Mouse (Mus musculus) forebrain, embryonic 11.5 days (tissue): ENCODE data around the gene 1600014C23Rik. TPM values are rescaled to one million over a fixed set of nuclear protein-coding genes. Genes with fewer than 3 reads are reported as not detected.
A peak's percentile ranks its signal among the peaks of the same experiment; 100 is the strongest.

Experiments used
- ATAC-seq: fragments of 200-750 bp; cut with Nextera tagmentation; replicated peaks from 2 replicates; pipeline ENCODE4 v1.8.0; 2017; ENCODE audit warnings: moderate TSS enrichment; ENCODE audit not compliant: low FRiP score
- DNase-seq: peaks from one replicate; pipeline ENCODE4 v3.0.0-alpha.2; 2017; ENCODE audit warnings: low spot score
- H3K27ac ChIP-seq: fragments of 300-500 bp; sonication (generic); 2 replicates; pipeline ENCODE4 v1.5.1; 2014; ENCODE audit warnings: low read depth, low read length
- H3K27me3 ChIP-seq: fragments of 300-500 bp; sonication (generic); 2 replicates; pipeline ENCODE4 v1.6.1; 2014; ENCODE audit warnings: mild to moderate bottlenecking, low read length, mixed read lengths; ENCODE audit not compliant: control insufficient read depth, insufficient read depth
- H3K36me3 ChIP-seq: fragments of 300-500 bp; sonication (generic); 2 replicates; pipeline ENCODE4 v1.6.1; 2014; ENCODE audit warnings: mild to moderate bottlenecking, low read length, moderate library complexity, mixed read lengths; ENCODE audit not compliant: control insufficient read depth, insufficient read depth
- H3K4me1 ChIP-seq: fragments of 300-500 bp; sonication (generic); replicated peaks from 2 replicates; pipeline ENCODE4 v1.6.1; 2014; ENCODE audit warnings: low read length, mixed read lengths; ENCODE audit not compliant: control insufficient read depth, insufficient read depth
- H3K4me2 ChIP-seq: fragments of 300-500 bp; sonication (generic); 2 replicates; pipeline ENCODE4 v1.6.1; 2014; ENCODE audit warnings: low read depth, mild to moderate bottlenecking, low read length, moderate library complexity, mixed read lengths; ENCODE audit not compliant: severe bottlenecking
- H3K4me3 ChIP-seq: fragments of 300-500 bp; sonication (generic); 2 replicates; pipeline ENCODE4 v1.5.1; 2014; ENCODE audit warnings: low read depth, low read length
- H3K9ac ChIP-seq: fragments of 300-500 bp; sonication (generic); 2 replicates; pipeline ENCODE4 v1.6.1; 2014; ENCODE audit warnings: low read length
- H3K9me3 ChIP-seq: fragments of 300-500 bp; sonication (generic); 2 replicates; pipeline ENCODE4 v1.6.1; 2016; ENCODE audit warnings: low read length, mixed read lengths; ENCODE audit not compliant: control insufficient read depth
- WGBS: fragments of 180-500 bp; shearing (Covaris S2); extraction: QIAGEN DNeasy Blood & Tissue Kit; methylation state at CpG from one replicate; pipeline ENCODE4 v1.1.7; 2014; 5-methylcytosine and 5-hydroxymethylcytosine counted together
- polyA plus RNA-seq: library from polyadenylated mRNA; unstranded; fragments of >200 nt; fragmentation: Nextera tagmentation; extraction: Ambion mirVana; gene quantifications from 2 replicates; pipeline ENCODE4 v1.2.1, GENCODE M21; 2014

Gene 1600014C23Rik
- polyA plus RNA-seq, 1 experiment from 2014 or later, result 0.55 TPM

GRCm38 (mm10) chr17:45735382-45736310 lies 2.0 kb upstream of the 1600014C23Rik start:
- peaks cover 40% of the 10 kb centered on the region for H3K4me1 ChIP-seq
- no peaks in the 10 kb centered on the region for H3K9me3 ChIP-seq
- peaks cover 3% of the 10 kb centered on the region; the same call in 1 of the 2 replicates for H3K27me3 ChIP-seq
- H3K9ac ChIP-seq, result peak overlapping the region; percentile 79
- ATAC-seq (peak; percentile 16; the same call in 1 of the 2 replicates), DNase-seq (peak; percentile 90)
- 6% methylated on average over 10 of the region's 10 CpGs for WGBS
- H3K36me3 ChIP-seq, result no peaks in the 10 kb centered on the region
- peak overlapping the region; percentile 73 for H3K4me2 ChIP-seq
- H3K4me3 ChIP-seq, result peak overlapping the region; percentile 39
- peak overlapping the region; percentile 93 for H3K27ac ChIP-seq

GRCm38 (mm10) chr17:45734881-45735280 lies 1.2 kb upstream of the 1600014C23Rik start:
- Histone ChIP-seq H3K4me2 (peak overlapping the region; percentile 75; the same call in 1 of the 2 replicates), H3K27ac (peak overlapping the region; percentile 93; the same call in 1 of the 2 replicates), H3K4me1 (peaks cover 40% of the 10 kb centered on the region), H3K4me3 (no peak overlapping the region), H3K9ac (peak overlapping the region; percentile 67), H3K9me3 (no peaks in the 10 kb centered on the region), H3K36me3 (no peaks in the 10 kb centered on the region), H3K27me3 (peaks cover 3% of the 10 kb centered on the region; the same call in 1 of the 2 replicates)
- peak; percentile 64 for DNase-seq
- no peak for ATAC-seq
- 50% methylated on average over 4 of the region's 4 CpGs for WGBS

- peak overlapping the region; percentile 68 for H3K27ac ChIP-seq
- DNase-seq (no peak), ATAC-seq (no peak)
- peak overlapping the region; percentile 67 for H3K9ac ChIP-seq
- 2% methylated on average over 3 of the region's 3 CpGs for WGBS
- peak overlapping the region; percentile 26; the same call in 1 of the 2 replicates for H3K4me3 ChIP-seq
- peaks cover 3% of the 10 kb centered on the region; the same call in 1 of the 2 replicates for H3K27me3 ChIP-seq
- no peaks in the 10 kb centered on the region for H3K9me3 ChIP-seq
- no peaks in the 10 kb centered on the region for H3K36me3 ChIP-seq
- H3K4me1 ChIP-seq, result peaks cover 40% of the 10 kb centered on the region
- peak overlapping the region; percentile 75 for H3K4me2 ChIP-seq
Observed at GRCm38 (mm10) chr17:45734333-45734732, 689 bp upstream of the 1600014C23Rik start.

GRCm38 (mm10) chr17:45733038-45733734 lies 458 bp downstream of the 1600014C23Rik start:
- 53% methylated on average over 19 of the region's 19 CpGs for WGBS
- no peak; the same call in 1 of the 2 replicates for ATAC-seq
- Histone ChIP-seq H3K27me3 (peaks cover 3% of the 10 kb centered on the region; the same call in 1 of the 2 replicates), H3K36me3 (no peaks in the 10 kb centered on the region), H3K4me2 (peak overlapping the region; percentile 75), H3K9me3 (no peaks in the 10 kb centered on the region), H3K27ac (no peak overlapping the region), H3K4me1 (peaks cover 40% of the 10 kb centered on the region), H3K9ac (peak overlapping the region; percentile 67), H3K4me3 (peak overlapping the region; percentile 26)
- DNase-seq, result peak; percentile 70

- DNase-seq (peak; percentile 93), ATAC-seq (no peak)
- Histone ChIP-seq H3K9ac (no peak overlapping the region), H3K36me3 (no peaks in the 10 kb centered on the region), H3K27ac (no peak overlapping the region), H3K4me3 (no peak overlapping the region), H3K27me3 (peaks cover 3% of the 10 kb centered on the region; the same call in 1 of the 2 replicates), H3K4me1 (peaks cover 33% of the 10 kb centered on the region), H3K4me2 (no peak overlapping the region), H3K9me3 (no peaks in the 10 kb centered on the region)
- WGBS, result 20% methylated on average over 9 of the region's 9 CpGs
Observed at GRCm38 (mm10) chr17:45731172-45731864, 2.3 kb downstream of the 1600014C23Rik start.

GRCm38 (mm10) chr17:45730696-45731095 lies 2.9 kb downstream of the 1600014C23Rik start:
- no peak overlapping the region for H3K9ac ChIP-seq
- H3K4me1 ChIP-seq, result peaks cover 29% of the 10 kb centered on the region
- H3K27me3 ChIP-seq, result peaks cover 3% of the 10 kb centered on the region; the same call in 1 of the 2 replicates
- no peak for DNase-seq
- H3K9me3 ChIP-seq, result no peaks in the 10 kb centered on the region
- WGBS, result 79% methylated on average over 4 of the region's 4 CpGs
- no peak overlapping the region for H3K27ac ChIP-seq
- no peaks in the 10 kb centered on the region for H3K36me3 ChIP-seq
- no peak overlapping the region for H3K4me2 ChIP-seq
- ATAC-seq, result no peak
- H3K4me3 ChIP-seq, result no peak overlapping the region

GRCm38 (mm10) chr17:45729387-45729786 lies 4.3 kb downstream of the 1600014C23Rik start:
- no peaks in the 10 kb centered on the region for H3K9me3 ChIP-seq
- no peaks in the 10 kb centered on the region for H3K36me3 ChIP-seq
- H3K4me2 ChIP-seq, result no peak overlapping the region
- H3K9ac ChIP-seq, result no peak overlapping the region
- DNase-seq (no peak), ATAC-seq (no peak)
- peaks cover 16% of the 10 kb centered on the region for H3K4me1 ChIP-seq
- H3K27me3 ChIP-seq, result peaks cover 3% of the 10 kb centered on the region; the same call in 1 of the 2 replicates
- WGBS, result 65% methylated on average over 10 of the region's 10 CpGs
- H3K27ac ChIP-seq, result no peak overlapping the region
- H3K4me3 ChIP-seq, result no peak overlapping the region
